Mouse (Mus musculus) embryonic fibroblast, embryonic 13.5 days (primary cell): ENCODE data around the gene Anks1. TPM values are rescaled to one million over a fixed set of nuclear protein-coding genes. Genes with fewer than 3 reads are reported as not detected.

Experiments used
- H3K27ac ChIP-seq: 2 replicates; pipeline ENCODE4 v1.5.1; 2012; ENCODE audit warnings: low read length, control low read depth, inconsistent platforms; ENCODE audit not compliant: insufficient read depth
- H3K4me1 ChIP-seq: 2 replicates; pipeline ENCODE4 v1.6.1; 2011; ENCODE audit warnings: low read length; ENCODE audit not compliant: control insufficient read depth, insufficient read depth
- H3K4me3 ChIP-seq: 2 replicates; pipeline ENCODE4 v1.5.1; 2011; ENCODE audit warnings: mild to moderate bottlenecking, control low read depth, low read length; ENCODE audit not compliant: insufficient read depth
- CTCF ChIP-seq: IDR thresholded peaks from 2 replicates; pipeline ENCODE4 v1.5.1; 2011; ENCODE audit warnings: mild to moderate bottlenecking, control low read depth, low read length, moderate library complexity, borderline replicate concordance; ENCODE audit not compliant: insufficient read depth
- POLR2A ChIP-seq: IDR thresholded peaks from 2 replicates; pipeline ENCODE4 v1.6.1; 2011; ENCODE audit warnings: low read depth, mild to moderate bottlenecking, control low read depth, low read length, moderate library complexity
- polyA plus RNA-seq: library from polyadenylated mRNA; stranded (reverse); fragments of >200 nt; gene quantifications from 2 replicates; pipeline ENCODE4 v1.2.4, GENCODE M21; 2011; ENCODE audit warnings: low read depth; ENCODE audit not compliant: missing spikeins, insufficient read length

Anks1 gene
- polyA plus RNA-seq, 1 experiment = 12.7 TPM

DNA sequence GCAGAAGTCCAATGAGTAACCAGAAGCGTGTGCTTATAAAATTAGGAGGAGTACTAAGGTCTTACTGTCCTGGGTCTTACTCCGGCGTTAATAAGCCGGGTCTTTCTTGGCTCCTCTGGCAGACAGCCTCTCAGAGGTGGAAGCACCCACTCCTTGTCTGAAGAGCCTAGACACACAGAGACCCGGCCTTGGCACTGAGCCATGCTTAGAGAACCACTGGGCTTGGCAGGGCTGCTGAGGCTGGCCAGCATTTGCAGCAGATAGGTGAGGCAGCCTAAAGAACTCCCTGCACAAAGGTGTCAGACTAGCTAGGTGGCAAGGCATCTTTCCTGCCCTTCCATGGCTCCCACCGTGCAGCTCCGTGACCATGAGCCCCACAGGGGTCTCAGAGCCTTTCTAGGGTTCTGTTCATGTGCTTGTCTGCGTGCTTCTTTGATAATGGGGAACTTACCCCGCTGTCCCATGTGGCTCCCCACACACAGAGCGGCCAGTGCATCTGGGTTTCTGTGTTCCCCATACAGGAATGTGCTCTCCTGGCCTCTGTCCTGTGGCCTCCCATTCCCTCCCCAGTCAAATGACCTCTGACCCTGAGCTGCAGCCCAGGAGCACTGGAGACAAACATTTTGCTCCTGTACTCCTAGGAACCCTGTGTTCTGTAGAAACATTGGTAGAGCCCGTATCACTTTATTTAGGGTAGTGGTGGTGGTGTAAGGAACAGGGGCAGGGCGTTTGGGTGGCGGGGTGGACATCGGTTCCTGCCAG lies 117.2 kb downstream of the Anks1 start:
- no peak overlapping the region for H3K27ac ChIP-seq
- H3K4me1 ChIP-seq = peaks cover 12% of the 10 kb centered on the region
- H3K4me3 ChIP-seq = no peak overlapping the region
- TF ChIP-seq POLR2A = no peak

DNA sequence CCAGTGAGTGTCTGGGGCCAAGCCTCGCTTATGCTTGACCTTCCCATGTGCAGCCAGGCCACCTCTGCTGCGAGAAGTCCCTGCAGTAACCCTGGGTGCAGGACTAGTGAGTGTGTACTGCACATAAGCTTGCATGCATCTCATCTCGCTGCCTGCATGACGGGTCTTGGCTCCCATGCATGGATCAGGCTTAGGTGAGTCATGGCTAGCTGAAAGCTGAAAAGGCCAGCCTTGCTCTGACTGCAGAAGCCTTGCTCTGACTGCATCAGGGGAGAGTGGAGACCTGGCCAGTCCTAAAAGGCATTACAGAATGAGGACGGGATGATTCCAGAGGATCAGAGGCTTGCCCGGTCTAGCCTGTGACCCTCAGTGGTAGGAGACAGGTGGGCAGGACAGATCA lies 118.1 kb downstream of the Anks1 start:
- H3K27ac ChIP-seq = no peak overlapping the region
- peaks cover 12% of the 10 kb centered on the region for H3K4me1 ChIP-seq
- no peak overlapping the region for H3K4me3 ChIP-seq
- TF ChIP-seq CTCF (no peak), POLR2A (no peak)

DNA sequence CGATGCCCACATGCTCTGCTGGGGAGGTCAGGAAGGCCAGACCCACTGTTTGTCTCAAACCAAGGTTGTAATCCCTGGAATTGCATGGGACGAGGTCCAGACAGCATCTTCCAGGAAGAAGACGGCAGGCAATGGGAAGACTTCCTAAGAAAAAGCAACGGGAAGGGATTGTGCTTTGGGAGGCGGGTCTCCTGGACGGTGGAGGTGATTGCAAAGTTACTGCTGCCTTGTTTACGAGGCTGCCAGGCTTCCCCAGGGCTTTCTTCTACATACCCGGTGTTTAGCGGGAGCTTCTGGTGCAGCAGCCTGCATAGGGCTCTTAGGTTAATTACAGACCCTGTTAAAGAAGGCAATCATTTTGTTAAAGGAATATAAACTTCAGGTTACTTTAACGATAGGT lies 119.1 kb downstream of the Anks1 start:
- Histone ChIP-seq H3K27ac (no peak overlapping the region), H3K4me1 (peaks cover 12% of the 10 kb centered on the region), H3K4me3 (no peak overlapping the region)
- TF ChIP-seq CTCF = no peak
- no peak for TF ChIP-seq POLR2A

DNA sequence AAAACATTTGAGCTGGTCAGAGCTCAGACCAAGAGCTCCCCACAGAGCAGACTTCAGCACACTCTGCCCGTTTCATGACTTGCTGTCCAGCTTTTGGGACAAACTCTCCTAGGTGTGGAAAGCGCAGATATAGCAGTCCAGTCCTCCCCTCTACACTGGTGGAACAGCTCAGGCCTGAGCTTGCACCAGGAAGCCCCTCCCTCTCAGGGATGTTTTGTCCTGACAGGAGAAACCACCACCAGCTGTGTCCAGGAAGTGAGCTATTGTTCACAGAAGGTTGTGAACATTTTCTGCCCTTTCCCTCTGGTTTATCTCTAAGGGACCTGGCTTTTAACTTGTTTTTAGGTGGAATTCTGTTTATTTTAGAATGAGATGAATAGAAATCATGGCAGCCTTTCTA lies 120.2 kb downstream of the Anks1 start:
- H3K4me1 ChIP-seq = peaks cover 12% of the 10 kb centered on the region
- TF ChIP-seq CTCF = no peak
- TF ChIP-seq POLR2A = no peak
- no peak overlapping the region for H3K27ac ChIP-seq
- no peak overlapping the region for H3K4me3 ChIP-seq

DNA sequence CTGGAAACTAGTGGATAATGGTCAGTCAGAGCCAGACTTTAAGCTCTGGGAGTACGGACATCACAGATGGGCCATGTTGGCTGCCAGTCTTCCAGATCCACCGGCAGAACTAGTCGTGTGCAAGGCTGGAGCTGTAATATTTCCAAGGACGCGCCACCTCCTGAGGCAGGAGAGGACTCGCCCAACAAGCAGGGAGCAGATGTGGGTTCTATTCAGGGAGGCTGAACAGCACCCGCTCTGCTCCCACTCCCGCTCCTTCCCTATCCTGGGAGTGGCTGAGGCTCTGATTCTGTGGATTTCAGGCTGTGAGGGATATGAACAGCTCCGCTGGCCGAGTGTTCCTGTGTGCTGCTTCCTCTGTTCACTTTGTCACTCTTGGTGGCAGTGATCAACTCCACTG lies 121.3 kb downstream of the Anks1 start:
- peaks cover 8% of the 10 kb centered on the region for H3K4me1 ChIP-seq
- H3K4me3 ChIP-seq = no peak overlapping the region
- TF ChIP-seq CTCF = no peak
- no peak for TF ChIP-seq POLR2A
- H3K27ac ChIP-seq = no peak overlapping the region

DNA sequence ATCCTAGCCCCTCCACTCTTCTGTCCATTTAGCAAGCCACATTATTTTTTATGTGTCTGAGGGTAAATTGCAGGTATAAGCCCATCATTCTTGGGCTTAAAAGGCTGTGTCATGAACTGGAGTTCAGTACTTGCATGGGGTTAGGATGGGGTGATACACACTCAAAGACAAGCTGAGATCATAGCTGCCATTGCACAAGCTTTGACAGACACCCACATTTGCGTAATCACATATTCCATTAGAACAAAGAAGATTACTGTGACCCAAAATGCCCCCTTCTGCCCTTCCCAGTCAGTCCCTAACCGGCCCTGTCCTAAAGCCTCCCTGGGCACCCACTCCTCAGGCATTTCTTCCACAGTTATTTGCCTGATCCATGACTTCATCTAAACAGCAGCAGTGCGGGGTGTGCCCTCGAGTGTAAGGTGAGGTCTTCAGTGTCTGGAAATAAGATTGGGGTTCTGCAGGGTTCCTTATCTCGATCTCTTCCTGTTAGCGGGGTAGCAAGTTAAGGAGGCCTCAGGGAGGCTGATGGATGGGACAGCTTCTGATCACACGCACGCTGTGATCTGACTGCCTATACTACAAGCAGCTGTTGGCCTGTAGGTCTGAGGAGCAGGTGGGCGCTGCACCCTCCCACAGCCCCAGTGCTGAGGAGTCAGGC lies 122.3 kb downstream of the Anks1 start:
- H3K4me1 ChIP-seq = peaks cover 4% of the 10 kb centered on the region
- no peak overlapping the region for H3K4me3 ChIP-seq
- TF ChIP-seq POLR2A = no peak
- TF ChIP-seq CTCF = no peak
- no peak overlapping the region for H3K27ac ChIP-seq

DNA sequence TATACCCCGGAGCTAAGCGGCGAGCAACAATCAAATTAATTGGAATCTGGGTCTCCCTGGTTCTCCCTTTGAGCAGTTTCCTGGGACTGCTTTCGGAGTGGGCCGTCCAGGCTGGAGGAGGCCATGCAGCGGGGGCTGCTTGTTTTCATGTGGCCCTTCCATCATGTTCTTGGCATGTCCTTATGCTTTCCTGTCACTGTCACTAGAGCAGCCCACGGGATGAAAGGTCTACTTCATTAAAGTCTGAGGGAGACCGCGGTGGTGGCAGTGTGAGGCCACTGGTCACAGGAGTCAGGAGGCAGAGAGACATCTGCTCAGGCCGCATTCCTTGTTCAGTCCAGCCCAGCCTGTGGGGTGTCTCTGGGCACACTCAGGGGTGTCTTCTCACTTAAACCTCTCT lies 123.1 kb downstream of the Anks1 start:
- TF ChIP-seq POLR2A (no peak), CTCF (no peak)
- no peak overlapping the region for H3K27ac ChIP-seq

DNA sequence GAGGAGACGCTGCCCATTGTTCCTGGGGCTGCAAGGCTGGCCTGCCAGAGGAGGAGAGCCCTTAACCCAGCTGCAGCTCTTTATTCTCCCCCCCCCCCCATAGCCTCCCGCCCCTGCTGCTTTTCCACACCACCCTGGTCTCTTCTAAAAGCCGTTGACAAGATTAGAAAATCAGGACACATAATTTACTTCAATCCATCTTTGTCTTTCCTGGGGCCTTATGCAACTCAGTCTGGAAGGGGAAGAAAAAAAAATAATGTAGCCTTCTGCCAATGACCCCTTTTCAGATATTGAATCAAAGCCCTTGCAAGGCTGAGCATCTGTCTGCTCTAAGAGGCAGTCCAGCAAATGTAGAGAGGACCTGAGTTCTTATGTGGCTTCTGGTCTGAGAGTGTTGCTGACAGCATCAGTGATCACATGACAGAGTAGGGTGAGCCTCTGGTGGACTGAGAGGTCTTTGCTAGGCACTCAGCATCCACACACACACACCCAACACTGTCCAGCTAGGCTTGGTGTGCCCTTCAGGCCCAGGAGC lies 124.0 kb downstream of the Anks1 start:
- no peak for TF ChIP-seq CTCF
- no peak for TF ChIP-seq POLR2A

More for the DNA sequence above, 123.1 kb downstream of the Anks1 start:
- H3K4me3 ChIP-seq = no peak overlapping the region
- no peaks in the 10 kb centered on the region; the same call in 1 of the 2 replicates for H3K4me1 ChIP-seq

DNA sequence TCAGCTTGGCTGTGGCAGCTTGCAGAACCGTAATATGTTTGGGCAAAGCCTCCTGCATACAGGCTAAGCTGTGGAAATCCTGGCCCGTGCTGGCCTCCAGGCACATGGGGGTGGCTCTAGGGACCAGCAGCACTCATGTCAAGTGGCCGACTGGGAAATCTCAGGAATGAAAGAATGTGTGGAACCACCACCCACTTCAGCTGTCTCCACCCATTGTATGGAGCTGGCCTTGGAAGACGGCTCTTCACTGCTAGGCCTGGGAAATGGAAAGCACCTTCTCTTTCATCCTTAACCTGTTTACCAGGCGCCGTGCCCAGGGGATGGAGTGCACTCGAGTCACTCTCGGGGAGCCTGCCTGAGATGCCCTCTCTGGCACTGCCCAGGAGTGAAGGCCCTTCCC lies 125.9 kb downstream of the Anks1 start:
- TF ChIP-seq POLR2A (no peak), CTCF (no peak)
- no peaks in the 10 kb centered on the region; the same call in 1 of the 2 replicates for H3K4me1 ChIP-seq
- no peak overlapping the region for H3K4me3 ChIP-seq
- H3K27ac ChIP-seq = no peak overlapping the region

More for the DNA sequence above, 124.0 kb downstream of the Anks1 start:
- Histone ChIP-seq H3K27ac (no peak overlapping the region), H3K4me3 (no peak overlapping the region), H3K4me1 (no peaks in the 10 kb centered on the region; the same call in 1 of the 2 replicates)

DNA sequence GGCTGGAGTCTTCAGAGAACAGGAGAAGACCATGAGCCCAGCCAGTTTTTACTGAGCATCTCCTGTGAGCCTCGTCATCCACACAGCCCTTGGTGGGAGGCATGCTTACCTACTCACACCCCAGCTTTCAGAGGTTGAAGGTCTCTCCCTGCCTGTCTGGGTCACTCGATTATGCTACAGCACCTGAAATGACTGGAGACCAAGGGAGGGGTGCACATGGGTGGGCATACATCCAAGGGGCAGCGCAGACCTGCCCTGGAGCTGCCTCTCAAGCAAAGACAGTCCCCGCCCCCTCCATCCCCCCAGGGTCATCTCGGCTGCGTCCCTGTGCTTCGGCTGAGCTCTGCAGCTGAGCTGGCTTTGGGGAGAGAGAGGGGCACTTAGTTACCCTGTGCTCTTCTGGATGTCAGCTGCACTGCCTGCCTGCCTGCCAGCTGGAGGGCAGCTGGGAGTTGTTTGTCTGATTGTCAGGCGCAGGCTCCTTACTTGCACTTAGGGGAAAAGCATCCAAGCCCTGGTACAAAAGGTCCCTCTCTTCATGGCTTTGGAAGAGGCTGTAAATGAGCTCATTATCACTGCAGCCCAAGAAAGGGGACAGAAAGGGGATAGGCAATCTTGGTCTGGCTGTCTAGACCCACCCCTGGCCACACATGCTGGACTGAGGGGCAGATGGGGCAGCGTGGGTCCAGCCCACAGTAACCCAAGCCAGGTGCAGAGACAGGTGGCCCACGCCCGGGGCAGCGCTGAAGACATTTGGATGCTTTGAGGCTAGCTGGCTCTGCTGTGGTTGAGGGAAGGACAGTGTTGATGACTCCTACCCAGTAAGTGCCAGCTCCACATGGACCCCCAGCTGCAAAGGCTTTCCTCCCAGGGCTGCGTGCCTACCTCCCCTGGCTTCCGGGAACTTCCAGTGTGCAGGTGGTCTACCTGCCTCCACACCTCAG lies 128.0 kb downstream of the Anks1 start:
- TF ChIP-seq POLR2A (no peak), CTCF (no peak)
- Histone ChIP-seq H3K27ac (no peak overlapping the region), H3K4me3 (no peak overlapping the region), H3K4me1 (no peaks in the 10 kb centered on the region; the same call in 1 of the 2 replicates)
